Mouse (Mus musculus) midbrain, embryonic 14.5 days (tissue): Measurements from ENCODE around the gene Ccdc24. TPM values are rescaled to one million over a fixed set of nuclear protein-coding genes. Genes with fewer than 3 reads are reported as not detected.

Experiments
- ATAC-seq: fragments of 200-750 bp; cut with Nextera tagmentation; 2 replicates; pipeline ENCODE4 v1.8.0; 2017; ENCODE audit warnings: moderate number of reproducible peaks, moderate library complexity; ENCODE audit not compliant: low FRiP score, low TSS enrichment
- DNase-seq: peaks from one replicate; pipeline ENCODE4 v3.0.0-alpha.2; 2015
- H3K27ac ChIP-seq: fragments of 300-500 bp; sonication (generic); replicated peaks from 2 replicates; pipeline ENCODE4 v1.5.1; 2014; ENCODE audit warnings: mild to moderate bottlenecking, low read depth, low read length, moderate library complexity
- H3K27me3 ChIP-seq: fragments of 300-500 bp; sonication (generic); 2 replicates; pipeline ENCODE4 v1.6.1; 2014; ENCODE audit warnings: low read length, control low read depth, mixed read lengths; ENCODE audit not compliant: control insufficient read depth, insufficient read depth
- H3K36me3 ChIP-seq: fragments of 300-500 bp; sonication (generic); 2 replicates; pipeline ENCODE4 v1.6.1; 2014; ENCODE audit warnings: low read length, control low read depth; ENCODE audit not compliant: control insufficient read depth, insufficient read depth
- H3K4me1 ChIP-seq: fragments of 300-500 bp; sonication (generic); 2 replicates; pipeline ENCODE4 v1.6.1; 2014; ENCODE audit warnings: mild to moderate bottlenecking, antibody characterized with exemption, low read length, control low read depth; ENCODE audit not compliant: control insufficient read depth, insufficient read depth
- H3K4me2 ChIP-seq: fragments of 300-500 bp; sonication (generic); 2 replicates; pipeline ENCODE4 v1.6.1; 2014; ENCODE audit warnings: mild to moderate bottlenecking, low read length, moderate library complexity
- H3K4me3 ChIP-seq: fragments of 300-500 bp; sonication (generic); replicated peaks from 2 replicates; pipeline ENCODE4 v1.5.1; 2014; ENCODE audit warnings: low read depth, low read length
- H3K9ac ChIP-seq: fragments of 300-500 bp; sonication (generic); replicated peaks from 2 replicates; pipeline ENCODE4 v1.6.1; 2014; ENCODE audit warnings: mild to moderate bottlenecking, low read length, moderate library complexity
- H3K9me3 ChIP-seq: fragments of 300-500 bp; sonication (generic); 2 replicates; pipeline ENCODE4 v1.6.1; 2016; ENCODE audit warnings: low read length, control low read depth, mixed read lengths; ENCODE audit not compliant: control insufficient read depth
- WGBS: fragments of 180-500 bp; shearing (Covaris S2); extraction: QIAGEN DNeasy Blood & Tissue Kit; methylation state at CpG from one replicate; pipeline ENCODE4 v1.1.7; 2014; 5-methylcytosine and 5-hydroxymethylcytosine counted together
- polyA plus RNA-seq: library from polyadenylated mRNA; unstranded; fragments of >200 nt; fragmentation: Nextera tagmentation; extraction: Ambion mirVana; gene quantifications from 2 replicates; pipeline ENCODE4 v1.2.1, GENCODE M21; 2014

The Ccdc24 gene
- polyA plus RNA-seq, 1 experiment from 2014 or later = 3.0 TPM

- Histone ChIP-seq H3K36me3 (peaks cover 68% of the 10 kb centered on the region), H3K4me1 (peaks cover 18% of the 10 kb centered on the region)
These were observed 6.3 kb upstream of the Ccdc24 start for GRCm38 (mm10) chr4:117878703-117879102.

DNA sequence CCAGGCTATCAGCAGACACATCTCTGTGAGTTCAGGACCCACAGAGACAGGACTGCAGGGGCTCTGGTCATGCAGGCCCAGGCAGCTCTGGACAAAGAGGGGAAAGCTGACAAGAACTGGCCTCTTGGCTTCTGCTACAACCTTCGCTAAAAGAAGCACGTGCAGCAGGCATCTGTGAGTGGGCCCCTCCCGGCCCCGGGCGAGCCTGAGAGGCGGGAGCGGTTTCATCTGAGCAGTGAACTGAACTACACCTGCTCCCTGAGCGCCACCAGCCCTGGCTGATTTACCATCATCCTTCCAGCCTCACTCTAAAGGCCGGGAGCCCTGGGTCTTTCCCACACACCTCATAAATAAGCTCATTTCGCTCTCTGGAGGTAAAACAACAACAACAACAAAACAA lies 5.9 kb upstream of the Ccdc24 start:
- H3K9ac ChIP-seq = no peak overlapping the region
- DNase-seq = no peak
- peaks cover 72% of the 10 kb centered on the region for H3K36me3 ChIP-seq
- no peak overlapping the region for H3K4me2 ChIP-seq
- ATAC-seq = no peak
- H3K9me3 ChIP-seq = no peaks in the 10 kb centered on the region
- no peaks in the 10 kb centered on the region for H3K27me3 ChIP-seq
- peaks cover 15% of the 10 kb centered on the region for H3K4me1 ChIP-seq
- H3K27ac ChIP-seq = no peak overlapping the region
- WGBS = 61% methylated on average over 10 of the region's 10 CpGs
- no peak overlapping the region for H3K4me3 ChIP-seq

More at GRCm38 (mm10) chr4:117878703-117879102, 6.3 kb upstream of the Ccdc24 start:
- H3K4me2 ChIP-seq = no peak overlapping the region
- H3K9ac ChIP-seq = no peak overlapping the region
- DNase-seq (no peak), ATAC-seq (no peak)
- H3K27me3 ChIP-seq = no peaks in the 10 kb centered on the region
- WGBS = 80% methylated on average over 5 of the region's 5 CpGs
- H3K4me3 ChIP-seq = no peak overlapping the region
- no peaks in the 10 kb centered on the region for H3K9me3 ChIP-seq
- H3K27ac ChIP-seq = no peak overlapping the region

- H3K4me1 ChIP-seq = no peaks in the 10 kb centered on the region
- ATAC-seq (no peak), DNase-seq (no peak)
- no peak overlapping the region for H3K27ac ChIP-seq
- H3K9ac ChIP-seq = no peak overlapping the region
- no peak overlapping the region for H3K4me3 ChIP-seq
- peaks cover 53% of the 10 kb centered on the region for H3K36me3 ChIP-seq
- no peaks in the 10 kb centered on the region for H3K27me3 ChIP-seq
- no peaks in the 10 kb centered on the region for H3K9me3 ChIP-seq
- H3K4me2 ChIP-seq = no peak overlapping the region
- 90% methylated on average over 9 of the region's 9 CpGs for WGBS
These were observed 1.3 kb upstream of the Ccdc24 start for GRCm38 (mm10) chr4:117873615-117874014.

- ATAC-seq = no peak
- Histone ChIP-seq H3K4me1 (no peaks in the 10 kb centered on the region), H3K27ac (no peak overlapping the region), H3K9ac (no peak overlapping the region), H3K27me3 (no peaks in the 10 kb centered on the region), H3K4me2 (no peak overlapping the region), H3K4me3 (no peak overlapping the region), H3K36me3 (peaks cover 35% of the 10 kb centered on the region), H3K9me3 (no peaks in the 10 kb centered on the region)
- no peak for DNase-seq
- 67% methylated on average over 7 of the region's 7 CpGs for WGBS
These were observed 570 bp downstream of the Ccdc24 start for GRCm38 (mm10) chr4:117871787-117872186.

DNA sequence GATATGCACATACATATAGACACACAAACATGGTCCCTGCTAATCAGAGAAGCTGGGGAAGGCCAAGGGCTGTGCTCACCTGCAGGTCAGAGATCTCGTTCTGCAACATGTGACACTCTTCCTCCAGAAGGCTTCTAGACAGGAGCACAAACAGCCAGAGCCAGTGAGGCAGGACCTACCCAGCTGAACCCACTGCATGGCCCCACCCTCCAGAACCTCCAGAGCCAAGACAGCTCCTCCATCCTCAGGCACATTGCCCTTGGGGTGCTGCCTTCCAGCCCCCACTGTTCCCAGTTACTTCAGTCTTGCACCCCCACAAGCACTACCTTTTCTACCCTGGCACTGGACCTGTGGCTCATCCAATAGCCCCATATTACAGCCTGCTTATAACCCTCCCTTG lies 1.9 kb downstream of the Ccdc24 start:
- Histone ChIP-seq H3K27ac (no peak overlapping the region), H3K4me3 (no peak overlapping the region), H3K36me3 (peaks cover 25% of the 10 kb centered on the region), H3K27me3 (no peaks in the 10 kb centered on the region), H3K4me1 (no peaks in the 10 kb centered on the region), H3K9me3 (no peaks in the 10 kb centered on the region), H3K4me2 (no peak overlapping the region), H3K9ac (no peak overlapping the region)
- ATAC-seq (no peak), DNase-seq (no peak)
- 67% methylated on average over 1 of the region's 1 CpGs for WGBS

GRCm38 (mm10) chr4:117869317-117869716 lies 3.0 kb downstream of the Ccdc24 start:
- H3K4me1 ChIP-seq = no peaks in the 10 kb centered on the region
- H3K4me2 ChIP-seq = no peak overlapping the region
- peaks cover 15% of the 10 kb centered on the region for H3K36me3 ChIP-seq
- H3K9me3 ChIP-seq = no peaks in the 10 kb centered on the region
- no peaks in the 10 kb centered on the region for H3K27me3 ChIP-seq
- 72% methylated on average over 9 of the region's 9 CpGs for whole genome bisulfite sequencing
- H3K9ac ChIP-seq = no peak overlapping the region
- H3K4me3 ChIP-seq = no peak overlapping the region
- H3K27ac ChIP-seq = no peak overlapping the region
- ATAC-seq (no peak), DNase-seq (no peak)

DNA sequence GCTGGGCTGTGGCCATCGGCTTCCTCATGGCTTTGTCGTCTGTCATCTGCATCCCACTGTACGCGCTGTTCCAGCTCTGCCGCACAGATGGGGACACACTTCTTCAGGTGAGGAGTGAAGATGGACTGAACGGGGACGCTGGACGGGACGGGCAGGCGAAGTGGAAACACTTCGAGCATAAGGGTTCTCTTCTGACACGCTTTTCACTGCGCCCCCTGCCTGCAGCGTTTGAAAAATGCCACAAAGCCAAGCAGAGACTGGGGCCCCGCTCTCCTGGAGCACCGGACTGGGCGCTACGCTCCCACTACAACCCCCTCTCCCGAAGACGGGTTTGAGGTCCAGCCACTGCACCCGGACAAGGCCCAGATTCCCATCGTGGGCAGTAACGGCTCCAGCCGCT lies 4.5 kb downstream of the Ccdc24 start:
- H3K4me1 ChIP-seq = no peaks in the 10 kb centered on the region
- DNase-seq (peak; percentile 82), ATAC-seq (no peak)
- H3K27me3 ChIP-seq = no peaks in the 10 kb centered on the region
- WGBS = 19% methylated on average over 24 of the region's 24 CpGs
- peak overlapping the region; percentile 17; the same call in 1 of the 2 replicates for H3K4me2 ChIP-seq
- no peak overlapping the region; the same call in 1 of the 2 replicates for H3K9ac ChIP-seq
- no peak overlapping the region for H3K4me3 ChIP-seq
- no peaks in the 10 kb centered on the region for H3K9me3 ChIP-seq
- no peaks in the 10 kb centered on the region for H3K36me3 ChIP-seq
- H3K27ac ChIP-seq = no peak overlapping the region

DNA sequence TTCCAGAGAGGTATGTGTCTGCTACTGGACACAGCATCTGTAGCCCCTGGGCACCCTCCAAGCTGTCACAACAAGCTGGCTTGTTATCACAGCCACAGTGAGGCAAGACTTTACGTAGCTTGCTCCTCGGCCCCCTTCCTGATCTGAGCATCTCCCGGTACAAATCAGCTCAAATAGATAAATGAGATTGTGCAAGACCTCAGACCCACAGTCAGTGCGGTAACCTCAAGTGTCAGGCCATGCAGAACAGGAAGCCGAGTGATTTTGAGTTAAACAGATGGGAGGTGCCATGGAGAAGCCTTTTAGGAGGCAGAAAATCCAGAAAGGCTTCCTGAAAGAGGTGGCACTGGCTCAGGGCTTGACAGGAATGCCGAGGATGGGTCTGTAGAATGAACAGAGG lies 5.4 kb downstream of the Ccdc24 start:
- no peak overlapping the region for H3K9ac ChIP-seq
- no peaks in the 10 kb centered on the region for H3K27me3 ChIP-seq
- DNase-seq (no peak), ATAC-seq (no peak)
- no peak overlapping the region for H3K27ac ChIP-seq
- 76% methylated on average over 6 of the region's 6 CpGs for WGBS
- H3K4me3 ChIP-seq = no peak overlapping the region
- no peaks in the 10 kb centered on the region for H3K36me3 ChIP-seq
- H3K9me3 ChIP-seq = no peaks in the 10 kb centered on the region
- no peak overlapping the region for H3K4me2 ChIP-seq
- H3K4me1 ChIP-seq = no peaks in the 10 kb centered on the region

DNA sequence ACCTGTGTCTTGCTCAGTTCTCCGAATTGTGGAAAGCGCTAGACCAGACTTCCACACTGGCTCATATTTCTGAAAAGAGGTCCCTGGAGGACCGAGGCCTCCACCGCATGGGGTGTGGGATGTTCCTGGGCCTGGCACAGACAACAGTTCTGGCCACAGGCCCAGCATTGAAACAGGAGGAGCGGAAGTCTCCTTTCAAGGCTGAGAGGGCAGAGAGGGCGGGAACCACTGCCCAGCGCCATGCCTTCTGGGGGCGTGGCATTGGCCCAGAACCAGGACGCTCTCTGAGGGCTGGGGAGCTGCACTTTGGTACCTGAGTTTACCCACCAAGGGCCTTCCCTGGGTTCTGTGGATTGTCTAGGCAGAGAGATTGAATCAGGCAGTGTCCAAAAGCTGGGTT lies 6.3 kb downstream of the Ccdc24 start:
- WGBS = 58% methylated on average over 9 of the region's 9 CpGs
- no peak overlapping the region for H3K4me3 ChIP-seq

More for the DNA sequence above, 6.3 kb downstream of the Ccdc24 start:
- ATAC-seq = no peak
- no peak overlapping the region for H3K9ac ChIP-seq
- H3K27ac ChIP-seq = no peak overlapping the region
- no peak overlapping the region for H3K4me2 ChIP-seq
- H3K9me3 ChIP-seq = no peaks in the 10 kb centered on the region
- H3K27me3 ChIP-seq = no peaks in the 10 kb centered on the region
- peak; percentile 46 for DNase-seq
- H3K36me3 ChIP-seq = no peaks in the 10 kb centered on the region
- H3K4me1 ChIP-seq = no peaks in the 10 kb centered on the region
